Mouse (Mus musculus) liver (tissue): ENCODE data around the gene Zfp462.

ENCODE experiments used
- DNase-seq: peaks from one replicate; pipeline ENCODE4 v3.0.0-alpha.2; 2020; ENCODE audit warnings: mixed read lengths

Zfp462 gene

GRCm38 (mm10) chr4:54998146-54998841 is 53.4 kb downstream of the Zfp462 start:
- no peak for DNase-seq

GRCm38 (mm10) chr4:54999556-54999955 is 54.7 kb downstream of the Zfp462 start:
- no peak for DNase-seq

GRCm38 (mm10) chr4:55001386-55001785 is 56.5 kb downstream of the Zfp462 start:
- no peak for DNase-seq

GRCm38 (mm10) chr4:55003128-55003527 is 58.3 kb downstream of the Zfp462 start:
- DNase-seq = no peak

GRCm38 (mm10) chr4:55005066-55005465 is 60.2 kb downstream of the Zfp462 start:
- DNase-seq = no peak

DNA sequence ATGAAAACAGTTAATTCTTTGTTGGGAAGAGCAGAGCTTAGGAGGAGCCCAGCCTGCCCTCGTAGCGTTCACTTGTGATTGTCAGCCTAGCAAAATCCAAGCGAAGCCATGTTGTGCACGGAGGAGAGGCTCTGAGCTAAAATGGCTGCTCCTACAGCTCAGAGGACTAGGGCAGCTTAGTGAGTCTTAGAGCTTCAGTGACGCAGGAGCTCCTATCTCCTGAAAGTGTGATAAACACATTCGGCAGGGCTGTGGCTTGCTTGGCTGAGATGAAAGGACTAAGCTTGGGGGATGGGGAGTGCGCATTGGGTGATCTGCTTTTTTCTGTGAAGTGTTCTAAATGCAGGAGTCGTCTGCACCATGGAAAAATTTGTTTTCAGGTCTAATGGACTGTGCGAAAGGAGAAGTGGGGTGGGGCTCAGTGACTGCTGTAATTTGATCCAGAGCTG is 60.7 kb downstream of the Zfp462 start:
- peak; percentile 25 for DNase-seq

DNA sequence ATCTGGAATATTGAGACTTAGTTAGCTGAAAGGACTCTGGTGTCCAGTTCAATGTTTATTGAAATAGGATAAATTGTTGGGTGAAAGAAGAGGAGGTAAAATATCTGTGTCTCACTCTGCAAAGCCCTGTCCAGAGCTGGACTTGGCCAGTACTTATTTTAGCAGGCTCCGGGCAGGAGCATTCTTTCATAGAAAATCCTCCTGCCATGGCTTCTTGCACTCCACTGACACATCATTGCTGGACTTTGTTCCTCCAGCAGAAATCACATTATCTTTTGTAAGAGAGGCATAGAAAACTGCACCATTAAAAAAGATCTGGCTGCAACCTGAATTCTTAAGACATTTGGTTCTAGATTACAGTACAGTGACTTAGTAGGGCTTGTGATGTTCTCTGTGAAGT is 61.2 kb downstream of the Zfp462 start:
- DNase-seq = no peak

DNA sequence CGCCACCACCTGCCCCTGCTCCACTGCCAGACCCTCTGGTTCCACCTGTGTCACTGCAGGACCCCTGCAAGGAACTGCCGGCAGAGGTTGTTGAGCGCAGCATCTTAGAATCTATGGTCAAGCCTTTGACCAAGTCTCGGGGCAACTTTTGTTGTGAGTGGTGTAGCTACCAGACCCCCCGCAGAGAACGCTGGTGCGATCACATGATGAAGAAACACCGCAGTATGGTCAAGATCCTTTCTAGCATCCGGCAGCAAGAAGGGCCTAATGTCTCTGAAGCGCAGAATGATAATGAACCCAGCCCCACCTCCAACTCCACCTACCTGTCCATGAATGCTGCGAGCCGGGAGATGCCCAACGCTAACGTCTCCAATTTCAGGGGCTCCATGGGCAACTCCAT is 63.8 kb downstream of the Zfp462 start:
- no peak for DNase-seq

GRCm38 (mm10) chr4:55011391-55011790 is 66.5 kb downstream of the Zfp462 start:
- no peak for DNase-seq

DNA sequence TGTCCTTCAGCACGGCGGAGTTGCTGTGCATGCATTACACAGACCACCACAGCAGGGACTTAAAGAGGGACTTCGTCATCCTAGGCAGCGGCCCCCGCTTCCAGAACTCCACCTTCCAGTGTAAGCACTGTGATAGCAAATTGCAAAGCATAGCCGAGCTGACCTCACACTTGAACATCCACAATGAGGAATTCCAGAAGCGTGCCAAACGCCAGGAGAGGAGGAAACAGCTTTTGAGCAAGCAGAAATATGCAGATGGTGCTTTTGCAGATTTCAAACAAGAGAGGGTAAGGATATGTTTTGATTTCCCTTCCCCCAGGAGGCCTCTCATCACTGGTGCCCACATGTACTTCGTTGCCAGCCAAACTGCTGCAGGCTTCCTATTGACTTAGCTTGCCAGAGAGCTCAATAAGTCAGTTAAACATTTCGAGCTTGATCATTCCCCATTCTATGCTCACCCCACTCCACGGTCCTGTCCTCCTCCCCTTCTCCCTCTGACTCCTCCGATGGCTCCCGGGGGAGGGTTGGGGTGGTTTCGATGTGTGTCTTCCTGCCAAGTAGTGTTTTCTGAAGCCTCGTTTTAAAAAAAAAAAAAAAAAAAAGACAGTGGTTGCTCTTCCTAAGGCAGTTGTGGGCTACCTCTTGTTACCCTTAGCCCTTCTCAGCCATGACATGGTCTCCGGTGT is 68.9 kb downstream of the Zfp462 start:
- DNase-seq = no peak

GRCm38 (mm10) chr4:55014731-55015463 is 70.0 kb downstream of the Zfp462 start:
- DNase-seq = no peak

GRCm38 (mm10) chr4:55015517-55015916 is 70.7 kb downstream of the Zfp462 start:
- no peak for DNase-seq

DNA sequence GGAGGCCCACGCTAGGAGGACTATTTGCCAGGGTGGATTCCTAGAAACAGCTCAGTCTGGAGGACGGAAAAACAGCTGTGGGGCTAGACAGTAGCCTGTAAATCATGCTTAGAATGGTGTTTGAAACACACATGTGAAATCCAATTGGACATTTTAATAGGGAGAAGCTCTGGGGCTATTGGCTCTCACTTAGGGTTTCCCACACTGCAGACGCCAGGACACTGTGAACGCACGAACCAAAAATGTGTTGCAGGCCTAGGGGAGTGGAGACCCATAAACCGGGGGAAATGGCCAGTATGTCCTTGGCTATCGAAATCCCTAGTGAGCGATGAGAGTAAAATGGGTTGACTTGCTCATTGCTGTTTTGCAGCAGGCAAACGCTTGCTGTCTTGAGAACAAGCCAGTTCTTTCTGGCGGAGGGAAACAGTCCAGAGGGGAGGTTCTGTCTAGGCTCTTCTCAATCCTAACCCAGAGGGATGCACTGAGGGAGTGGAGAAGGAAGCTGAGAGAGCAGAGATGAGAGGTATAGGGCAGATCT is 81.3 kb downstream of the Zfp462 start:
- no peak for DNase-seq

GRCm38 (mm10) chr4:55030401-55030800 is 85.6 kb downstream of the Zfp462 start:
- DNase-seq = no peak

DNA sequence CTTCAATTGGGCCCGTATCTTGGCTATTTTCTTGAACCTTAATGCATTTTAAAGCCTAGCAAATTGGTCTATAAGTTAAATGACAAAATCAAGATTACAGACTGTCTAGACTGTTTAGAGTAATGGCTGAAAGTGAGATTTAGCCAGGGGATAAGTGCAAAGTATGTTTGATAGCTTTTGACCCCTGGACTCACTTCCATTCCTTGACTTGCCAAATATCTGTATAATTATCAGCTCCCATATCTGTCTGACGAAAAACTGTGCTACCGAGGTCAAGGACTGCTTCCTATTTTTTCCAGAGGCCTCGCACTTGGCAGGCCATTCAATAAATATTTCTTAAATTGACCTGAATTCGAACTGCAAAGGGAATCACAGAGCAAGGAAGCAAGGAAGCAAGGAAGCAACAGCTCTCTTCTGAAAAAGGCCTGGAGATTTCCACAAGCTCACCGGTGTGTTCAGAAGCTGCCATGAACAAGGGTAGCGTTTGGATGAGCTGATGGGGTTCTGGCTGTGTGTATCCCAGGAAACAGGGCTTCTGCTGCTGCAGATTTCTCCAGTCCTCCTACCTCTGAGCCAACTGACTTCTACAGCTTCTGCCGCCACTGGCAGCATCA is 87.6 kb downstream of the Zfp462 start:
- DNase-seq = no peak

- no peak for DNase-seq
These were observed 88.6 kb downstream of the Zfp462 start for GRCm38 (mm10) chr4:55033452-55033851.

DNA sequence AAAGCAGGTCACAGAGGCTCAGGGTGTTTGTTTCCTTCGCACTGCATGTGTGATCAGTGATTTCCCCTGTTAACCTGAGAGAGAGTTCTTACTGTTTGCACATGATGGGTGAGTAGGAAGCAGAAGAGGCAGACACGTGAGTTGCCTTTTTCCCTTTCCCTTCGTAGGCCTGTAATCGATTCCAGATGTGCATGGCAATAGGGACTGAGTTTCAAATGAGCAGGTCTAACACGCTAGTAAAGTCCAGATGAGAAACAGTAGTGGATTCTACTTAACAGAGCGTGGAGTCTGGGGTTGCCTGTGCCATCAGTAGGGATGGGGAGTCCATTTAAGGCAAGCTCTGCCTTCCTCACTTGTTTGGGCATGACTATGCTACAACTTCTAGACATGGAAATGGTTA is 93.3 kb downstream of the Zfp462 start:
- no peak for DNase-seq

GRCm38 (mm10) chr4:55040258-55040964 is 95.6 kb downstream of the Zfp462 start:
- DNase-seq = no peak

GRCm38 (mm10) chr4:55041106-55041730 is 96.4 kb downstream of the Zfp462 start:
- DNase-seq = no peak

GRCm38 (mm10) chr4:55042573-55042972 is 97.7 kb downstream of the Zfp462 start:
- DNase-seq = no peak

DNA sequence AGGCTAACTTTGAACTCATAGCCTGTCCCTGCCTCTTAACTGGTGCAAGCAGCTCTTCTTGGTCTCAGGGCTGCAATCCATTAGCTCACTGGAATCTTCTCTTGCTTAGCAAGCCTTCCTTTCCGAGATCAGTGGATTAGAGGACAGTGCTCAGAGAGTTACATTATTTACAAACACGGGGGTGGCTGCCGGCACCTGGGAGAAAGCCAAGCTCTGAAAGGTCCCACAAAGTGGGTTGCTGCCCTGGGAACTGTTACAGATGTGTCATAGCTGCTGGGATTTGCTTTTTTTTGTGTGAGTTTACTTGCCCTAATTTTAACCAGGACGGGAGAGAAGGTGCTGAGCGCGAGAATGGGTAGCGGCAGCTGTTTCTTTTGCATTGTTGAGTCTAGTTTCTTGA is 102.4 kb downstream of the Zfp462 start:
- DNase-seq = no peak
